Mouse (Mus musculus): ENCODE data around the gene Sct. TPM values are rescaled to one million over a fixed set of nuclear protein-coding genes. Genes with fewer than 3 reads are reported as not detected.

The Sct gene
- polyA plus RNA-seq, 1 experiment from 2014 or later, result 2.6 TPM

GRCm38 (mm10) chr7:141275356-141275755 lies 3.6 kb downstream of the Sct start:
- no peak overlapping the region for H3K4me3 ChIP-seq (ENCODE audit: low read depth, low read length)
- WGBS, result 81% methylated on average over 9 of the region's 9 CpGs

GRCm38 (mm10) chr7:141270631-141271030 lies 8.3 kb downstream of the Sct start:
- H3K9me3 ChIP-seq (replicated peaks; ENCODE audit: control insufficient read depth, low read length), result no peaks in the 10 kb centered on the region
- WGBS, result 80% methylated on average over 3 of the region's 3 CpGs
- no peak overlapping the region for H3K4me3 ChIP-seq (ENCODE audit: low read depth, low read length)
- no peaks in the 10 kb centered on the region for H3K27me3 ChIP-seq (replicated peaks; ENCODE audit: control insufficient read depth, insufficient read depth, low read length)
- H3K9ac ChIP-seq (ENCODE audit: low read length), result no peak overlapping the region
- no peak overlapping the region for H3K4me2 ChIP-seq (ENCODE audit: low read length)
- H3K36me3 ChIP-seq (ENCODE audit: control insufficient read depth, insufficient read depth, low read length), result no peaks in the 10 kb centered on the region
- H3K27ac ChIP-seq (ENCODE audit: low read depth, low read length), result no peak overlapping the region
- ATAC-seq (no peak), DNase-seq (ENCODE audit: low spot score) (no peak)
- H3K4me1 ChIP-seq (ENCODE audit: control insufficient read depth, insufficient read depth, low read length), result 0 out of 2 replicates have a peak, but pooled peaks cover 4% of the 10 kb centered on the region

More at GRCm38 (mm10) chr7:141275356-141275755, 3.6 kb downstream of the Sct start:
- H3K9ac ChIP-seq (ENCODE audit: low read length), result no peak overlapping the region
- H3K4me2 ChIP-seq (ENCODE audit: low read length), result no peak overlapping the region
- no peak overlapping the region for H3K27ac ChIP-seq (ENCODE audit: low read depth, low read length)
- DNase-seq (ENCODE audit: low spot score), result no peak
- no peaks in the 10 kb centered on the region for H3K36me3 ChIP-seq (ENCODE audit: control insufficient read depth, insufficient read depth, low read length)
- H3K9me3 ChIP-seq (replicated peaks; ENCODE audit: control insufficient read depth, low read length), result no peaks in the 10 kb centered on the region
- no peak for ATAC-seq
- H3K4me1 ChIP-seq (ENCODE audit: control insufficient read depth, insufficient read depth, low read length), result no peaks in the 10 kb centered on the region
- H3K27me3 ChIP-seq (replicated peaks; ENCODE audit: control insufficient read depth, insufficient read depth, low read length), result no peaks in the 10 kb centered on the region

- H3K27ac ChIP-seq (ENCODE audit: low read depth, low read length), result no peak overlapping the region
- ATAC-seq (no peak), DNase-seq (ENCODE audit: low spot score) (no peak)
- H3K9ac ChIP-seq (ENCODE audit: low read length), result no peak overlapping the region
- 86% methylated on average over 14 of the region's 14 CpGs for WGBS
- peaks cover 4% of the 10 kb centered on the region; the same call in 1 of the 2 replicates for H3K4me1 ChIP-seq (ENCODE audit: control insufficient read depth, insufficient read depth, low read length)
- no peaks in the 10 kb centered on the region for H3K9me3 ChIP-seq (replicated peaks; ENCODE audit: control insufficient read depth, low read length)
- H3K27me3 ChIP-seq (replicated peaks; ENCODE audit: control insufficient read depth, insufficient read depth, low read length), result no peaks in the 10 kb centered on the region
- no peak overlapping the region for H3K4me3 ChIP-seq (ENCODE audit: low read depth, low read length)
- no peak overlapping the region for H3K4me2 ChIP-seq (ENCODE audit: low read length)
- peaks cover 4% of the 10 kb centered on the region for H3K36me3 ChIP-seq (ENCODE audit: control insufficient read depth, insufficient read depth, low read length)
These were observed 9.7 kb downstream of the Sct start for GRCm38 (mm10) chr7:141269273-141269545.

GRCm38 (mm10) chr7:141268466-141269272 lies 10.3 kb downstream of the Sct start:
- Histone ChIP-seq H3K4me2 (ENCODE audit: low read length) (no peak overlapping the region), H3K4me3 (ENCODE audit: low read depth, low read length) (no peak overlapping the region), H3K9me3 (replicated peaks; ENCODE audit: control insufficient read depth, low read length) (no peaks in the 10 kb centered on the region), H3K27me3 (replicated peaks; ENCODE audit: control insufficient read depth, insufficient read depth, low read length) (no peaks in the 10 kb centered on the region), H3K36me3 (ENCODE audit: control insufficient read depth, insufficient read depth, low read length) (peaks cover 9% of the 10 kb centered on the region), H3K4me1 (ENCODE audit: control insufficient read depth, insufficient read depth, low read length) (peaks cover 4% of the 10 kb centered on the region; the same call in 1 of the 2 replicates), H3K9ac (ENCODE audit: low read length) (no peak overlapping the region), H3K27ac (ENCODE audit: low read depth, low read length) (no peak overlapping the region)
- WGBS, result 80% methylated on average over 24 of the region's 24 CpGs
- ATAC-seq (no peak), DNase-seq (ENCODE audit: low spot score) (no peak)

- peak; percentile 33; the same call in 1 of the 2 replicates for ATAC-seq
- peak within 1 kb of the TSS; percentile 51 for H3K4me2 ChIP-seq (ENCODE audit: low read length)
- DNase-seq (ENCODE audit: low spot score), result no peak
- WGBS, result 13% methylated on average over 25 of the region's 25 CpGs
- no peak within 1 kb of the TSS for H3K27ac ChIP-seq (ENCODE audit: low read depth, low read length)
- peaks cover 36% of the 10 kb centered on the region for H3K36me3 ChIP-seq (ENCODE audit: control insufficient read depth, insufficient read depth, low read length)
- no peaks in the 10 kb centered on the region for H3K27me3 ChIP-seq (replicated peaks; ENCODE audit: control insufficient read depth, insufficient read depth, low read length)
- H3K4me1 ChIP-seq (ENCODE audit: control insufficient read depth, insufficient read depth, low read length), result peaks cover 4% of the 10 kb centered on the region; the same call in 1 of the 2 replicates
- no peaks in the 10 kb centered on the region for H3K9me3 ChIP-seq (replicated peaks; ENCODE audit: control insufficient read depth, low read length)
- peak within 1 kb of the TSS; percentile 25 for H3K4me3 ChIP-seq (ENCODE audit: low read depth, low read length)
- peak within 1 kb of the TSS; percentile 50 for H3K9ac ChIP-seq (ENCODE audit: low read length)
These were observed 13.0 kb downstream of the Sct start, which contains the start of gene Irf7 for GRCm38 (mm10) chr7:141265739-141266561. TSS of gene Irf7 (minus strand) at chr7:141266481.

GRCm38 (mm10) chr7:141265411-141265738 lies 13.6 kb downstream of the Sct start:
- WGBS, result 39% methylated on average over 11 of the region's 11 CpGs
- Histone ChIP-seq H3K36me3 (ENCODE audit: control insufficient read depth, insufficient read depth, low read length) (peaks cover 42% of the 10 kb centered on the region), H3K4me3 (ENCODE audit: low read depth, low read length) (no peak overlapping the region), H3K4me1 (ENCODE audit: control insufficient read depth, insufficient read depth, low read length) (peaks cover 4% of the 10 kb centered on the region; the same call in 1 of the 2 replicates), H3K9ac (ENCODE audit: low read length) (no peak overlapping the region), H3K27me3 (replicated peaks; ENCODE audit: control insufficient read depth, insufficient read depth, low read length) (no peaks in the 10 kb centered on the region), H3K9me3 (replicated peaks; ENCODE audit: control insufficient read depth, low read length) (no peaks in the 10 kb centered on the region), H3K27ac (ENCODE audit: low read depth, low read length) (no peak overlapping the region), H3K4me2 (ENCODE audit: low read length) (no peak overlapping the region)
- ATAC-seq (no peak), DNase-seq (ENCODE audit: low spot score) (no peak)

- H3K27me3 ChIP-seq (replicated peaks; ENCODE audit: control insufficient read depth, insufficient read depth, low read length), result no peaks in the 10 kb centered on the region
- H3K36me3 ChIP-seq (ENCODE audit: control insufficient read depth, insufficient read depth, low read length), result peaks cover 47% of the 10 kb centered on the region
- H3K27ac ChIP-seq (ENCODE audit: low read depth, low read length), result no peak overlapping the region
- peak; percentile 40 for ATAC-seq
- no peak overlapping the region for H3K4me3 ChIP-seq (ENCODE audit: low read depth, low read length)
- H3K9ac ChIP-seq (ENCODE audit: low read length), result no peak overlapping the region
- no peaks in the 10 kb centered on the region for H3K9me3 ChIP-seq (replicated peaks; ENCODE audit: control insufficient read depth, low read length)
- DNase-seq (ENCODE audit: low spot score), result peak; percentile 33
- no peak overlapping the region for H3K4me2 ChIP-seq (ENCODE audit: low read length)
- 38% methylated on average over 12 of the region's 12 CpGs for WGBS
- H3K4me1 ChIP-seq (ENCODE audit: control insufficient read depth, insufficient read depth, low read length), result peaks cover 4% of the 10 kb centered on the region; the same call in 1 of the 2 replicates
These were observed 14.0 kb downstream of the Sct start for GRCm38 (mm10) chr7:141264761-141265410.

GRCm38 (mm10) chr7:141264041-141264700 lies 14.8 kb downstream of the Sct start:
- peaks cover 54% of the 10 kb centered on the region for H3K36me3 ChIP-seq (ENCODE audit: control insufficient read depth, insufficient read depth, low read length)
- H3K9me3 ChIP-seq (replicated peaks; ENCODE audit: control insufficient read depth, low read length), result no peaks in the 10 kb centered on the region
- WGBS, result 77% methylated on average over 11 of the region's 11 CpGs
- H3K4me2 ChIP-seq (ENCODE audit: low read length), result no peak overlapping the region
- no peak overlapping the region for H3K9ac ChIP-seq (ENCODE audit: low read length)
- no peaks in the 10 kb centered on the region for H3K27me3 ChIP-seq (replicated peaks; ENCODE audit: control insufficient read depth, insufficient read depth, low read length)
- DNase-seq (ENCODE audit: low spot score) (no peak), ATAC-seq (no peak)
- no peak overlapping the region for H3K27ac ChIP-seq (ENCODE audit: low read depth, low read length)
- H3K4me3 ChIP-seq (ENCODE audit: low read depth, low read length), result no peak overlapping the region
- H3K4me1 ChIP-seq (ENCODE audit: control insufficient read depth, insufficient read depth, low read length), result peaks cover 4% of the 10 kb centered on the region; the same call in 1 of the 2 replicates

Measured in forebrain, embryonic 14.5 days (tissue).